Mouse (Mus musculus) T-helper 1 cell (primary cell): ENCODE measurements at regions not wholly inside any gene's neighbourhood (a gene's known extent, or its start where the extent isn't known, plus 50 kb on each side); places are given as distances from the start of the nearest gene placed in this dataset.

Experiments
- in situ Hi-C: fragments of 300-600 bp; cut with MboI, MseI; formaldehyde crosslinking; loops from one replicate; pipeline ENCODE4 v1.15.1; 2025; ENCODE audit warnings: high pct_unique_total_duplicates

GRCm38 (mm10) chr13:60123964-60124363 is 53.2 kb downstream of the Gas1 start:
- in situ Hi-C loops, result no loop called here

GRCm38 (mm10) chr13:60123174-60123587 is 54.0 kb downstream of the Gas1 start:
- in situ Hi-C loops, result no loop called here

DNA sequence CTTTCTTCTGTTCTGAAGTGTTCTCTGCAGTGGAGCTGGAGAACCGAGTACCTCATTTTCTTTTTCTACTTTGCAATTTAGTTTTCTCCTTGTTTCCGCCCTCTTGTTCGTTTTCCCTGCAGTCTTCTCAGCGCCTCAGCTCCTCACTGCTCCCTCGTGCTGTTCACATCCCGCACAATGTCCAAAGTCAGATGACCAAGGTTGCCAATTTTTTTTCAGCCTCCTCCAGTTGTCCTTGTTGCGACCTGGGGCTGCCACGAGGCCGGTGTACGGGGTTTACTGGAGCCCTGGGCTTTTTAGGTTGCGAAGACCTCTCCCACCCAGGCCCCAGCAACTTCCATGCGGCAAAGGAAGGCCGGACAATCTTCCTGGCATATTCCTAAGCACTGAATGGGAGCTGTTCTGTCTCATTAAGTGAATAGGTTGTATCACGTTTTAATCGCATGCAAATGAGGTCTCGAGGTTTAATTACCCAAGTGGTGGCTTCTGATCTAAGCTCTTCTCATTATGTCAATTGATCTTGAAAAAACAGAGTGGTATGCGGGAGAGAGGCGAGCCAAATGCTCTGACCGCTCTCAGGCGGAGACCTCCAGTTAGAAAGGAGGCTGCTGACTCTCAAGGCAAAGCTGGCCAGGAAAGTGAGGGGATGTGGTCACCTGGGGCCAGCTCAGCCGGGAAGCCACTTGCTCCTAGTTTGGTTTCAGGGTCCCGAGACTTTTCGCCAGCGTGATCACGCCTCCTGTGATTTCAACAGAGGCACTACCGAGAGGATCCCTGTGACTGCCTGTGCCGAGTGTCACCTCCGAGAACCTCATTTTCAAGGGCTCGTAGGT is 54.6 kb downstream of the Gas1 start:
- in situ Hi-C loops, result no loop called here

GRCm38 (mm10) chr13:60111465-60111864 is 65.7 kb downstream of the Gas1 start:
- in situ Hi-C loops, result no loop called here

DNA sequence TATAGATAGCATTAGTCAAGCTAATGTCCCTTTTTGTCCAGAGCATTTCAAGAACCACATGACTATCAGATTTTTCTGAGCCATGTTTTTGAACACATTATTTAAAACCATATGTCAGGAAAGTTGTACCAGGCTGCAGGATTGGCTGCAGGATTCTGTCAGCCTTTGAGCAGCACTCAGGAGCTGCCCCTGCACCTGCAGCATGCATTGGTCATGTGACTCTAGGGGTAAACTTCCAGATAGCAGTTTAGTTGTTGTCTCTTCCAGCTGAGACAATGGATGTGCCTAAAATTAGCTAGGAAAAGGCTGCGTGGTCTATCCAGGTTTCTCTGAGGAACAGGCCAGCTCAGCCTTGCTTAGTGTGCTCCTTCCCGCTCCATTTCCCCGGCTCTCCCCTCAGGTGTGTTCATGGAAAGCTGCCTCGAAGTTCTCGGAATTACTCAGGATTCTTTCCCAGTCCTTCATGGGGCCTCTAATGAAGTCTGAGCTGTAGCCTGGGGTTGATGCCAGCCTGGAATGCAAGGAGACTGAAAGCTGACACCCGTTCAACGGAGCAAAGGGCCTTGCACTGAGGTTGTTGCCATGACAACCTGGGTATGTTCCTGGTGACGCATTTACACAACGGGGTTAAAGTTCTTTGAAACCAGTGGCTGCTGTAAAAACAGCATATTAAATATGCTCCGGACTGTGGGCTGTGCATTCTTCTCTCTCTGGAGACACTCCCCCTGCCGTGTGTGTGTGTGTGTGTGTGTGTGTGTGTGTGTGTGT is 66.9 kb downstream of the Gas1 start:
- in situ Hi-C loops, result no loop called here

DNA sequence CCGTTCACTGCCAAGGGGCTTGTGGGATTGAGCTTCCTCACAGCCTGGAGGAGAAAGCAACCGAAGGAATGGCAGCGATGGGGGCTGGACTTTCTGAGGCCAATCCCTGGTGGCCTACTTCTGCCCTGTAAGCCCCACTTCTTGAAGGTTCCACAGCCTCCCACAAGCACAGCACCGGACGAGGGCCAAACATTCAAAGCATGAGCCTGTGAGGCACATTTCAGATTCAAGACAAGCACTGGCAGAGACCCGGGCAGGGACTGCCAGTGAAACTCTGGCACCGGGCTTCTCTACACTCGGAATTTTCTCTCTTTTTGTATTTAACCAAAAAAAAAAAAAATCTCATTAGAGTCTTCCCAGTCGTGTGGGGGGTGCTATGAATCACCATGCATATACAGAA is 71.9 kb downstream of the Gas1 start:
- in situ Hi-C loops, result no loop called here

- in situ Hi-C loops, result no loop called here
Measured at GRCm38 (mm10) chr13:60101651-60102050, 75.5 kb downstream of the Gas1 start.

DNA sequence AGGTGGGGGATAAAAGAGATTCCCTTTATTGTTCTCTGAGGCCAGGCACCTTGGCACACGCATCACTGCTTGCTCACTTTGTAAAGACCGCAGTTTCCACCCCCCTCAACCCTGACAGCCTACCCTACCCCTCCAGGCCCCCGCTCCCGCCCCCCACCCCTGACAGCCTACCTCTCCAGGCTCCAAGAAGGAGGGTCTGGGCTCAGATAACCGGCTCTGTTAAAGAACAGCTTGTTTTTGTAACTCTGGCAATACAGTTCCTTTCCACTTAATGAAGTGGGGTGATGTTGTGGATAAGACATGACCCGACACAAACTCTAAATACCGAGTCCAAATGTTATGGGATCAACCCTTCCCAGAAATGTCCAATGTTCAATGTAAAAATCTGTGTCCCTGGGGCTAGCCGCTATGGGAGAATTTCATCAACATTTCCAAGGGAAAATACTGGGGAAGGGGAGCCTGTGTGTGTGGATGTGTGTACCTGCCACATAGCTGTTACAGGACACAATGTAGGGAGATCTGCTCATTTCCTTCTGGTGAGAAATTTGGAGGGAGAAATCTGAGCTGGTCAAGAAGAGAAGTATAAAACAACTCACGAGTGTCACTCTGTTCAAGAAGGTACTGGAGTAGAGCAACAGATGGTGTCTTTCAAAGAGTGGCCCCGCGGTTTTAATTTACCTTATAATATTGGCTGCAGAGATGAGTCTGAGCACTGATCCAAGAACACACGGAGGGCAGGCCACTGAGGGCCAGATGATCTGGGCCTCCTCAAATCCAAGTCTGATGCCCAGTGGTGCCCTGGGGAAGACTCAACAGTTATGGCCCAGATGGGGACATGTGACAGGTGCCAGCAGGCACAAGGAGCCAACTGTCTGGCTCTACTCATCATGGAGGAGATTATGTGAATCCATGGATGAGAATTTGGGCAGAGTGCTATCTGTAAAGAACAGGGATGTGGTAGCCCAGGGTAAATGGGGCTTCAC is 76.7 kb downstream of the Gas1 start:
- in situ Hi-C loops, result no loop called here

GRCm38 (mm10) chr13:60099469-60100129 is 77.6 kb downstream of the Gas1 start:
- in situ Hi-C loops, result no loop called here

DNA sequence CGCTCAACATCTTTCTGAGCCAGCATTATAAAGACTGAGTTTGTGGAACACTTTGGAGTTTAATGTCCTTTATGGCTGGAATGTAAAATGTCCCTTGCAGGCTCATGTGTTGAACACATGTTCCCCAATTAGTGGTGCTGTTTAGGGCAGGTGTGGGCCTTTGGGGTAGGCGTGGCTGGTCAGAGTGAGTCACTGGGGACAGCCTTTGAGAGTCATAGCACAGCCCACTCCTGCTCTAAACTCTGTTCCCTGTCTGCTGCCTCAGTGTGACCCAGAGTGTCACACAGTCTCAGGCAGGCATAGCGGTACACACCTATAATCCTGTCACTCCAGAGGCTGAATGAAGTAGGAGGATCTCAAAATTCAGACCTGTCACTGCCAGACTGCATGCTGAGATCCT is 78.8 kb downstream of the Gas1 start:
- in situ Hi-C loops, result no loop called here

DNA sequence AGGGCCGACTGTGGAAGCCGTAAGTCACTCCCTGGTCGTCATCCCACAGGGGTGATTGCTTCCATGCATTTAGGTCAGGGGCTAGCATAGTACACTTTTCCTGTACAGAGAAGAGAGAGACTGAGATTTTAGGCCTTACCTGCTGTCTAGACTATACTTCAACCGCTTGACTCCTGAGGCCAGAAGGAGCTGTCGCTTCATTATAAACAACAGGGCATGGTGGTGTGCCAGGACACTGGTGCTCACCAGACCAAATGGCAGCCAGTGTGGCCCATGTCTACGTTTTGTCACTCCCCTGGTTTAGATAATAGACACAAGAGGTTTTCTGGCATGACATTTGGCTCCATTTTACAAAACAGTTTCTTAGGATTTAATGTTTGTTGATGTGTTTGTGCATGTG is 79.4 kb downstream of the Gas1 start:
- in situ Hi-C loops, result no loop called here

DNA sequence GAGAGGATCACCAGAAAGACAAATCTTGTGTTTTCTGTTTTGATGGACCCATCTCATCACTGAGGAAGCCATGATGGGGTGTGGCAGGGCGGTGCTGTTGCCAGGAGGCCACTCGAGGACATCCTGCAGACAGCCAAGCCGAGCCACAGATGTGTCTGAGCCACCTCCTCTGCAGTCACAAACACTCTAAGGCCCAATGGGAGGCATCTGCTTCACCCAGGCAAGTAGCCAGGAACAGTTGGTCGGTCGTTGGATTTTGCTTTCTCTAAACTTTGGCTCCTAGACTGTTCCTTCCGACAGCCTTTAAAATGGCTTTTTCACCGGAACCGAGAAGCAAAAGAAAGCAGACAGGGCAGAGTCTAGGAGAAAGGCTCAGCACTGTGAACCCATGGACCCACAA is 90.5 kb downstream of the Gas1 start:
- in situ Hi-C loops, result no loop called here

DNA sequence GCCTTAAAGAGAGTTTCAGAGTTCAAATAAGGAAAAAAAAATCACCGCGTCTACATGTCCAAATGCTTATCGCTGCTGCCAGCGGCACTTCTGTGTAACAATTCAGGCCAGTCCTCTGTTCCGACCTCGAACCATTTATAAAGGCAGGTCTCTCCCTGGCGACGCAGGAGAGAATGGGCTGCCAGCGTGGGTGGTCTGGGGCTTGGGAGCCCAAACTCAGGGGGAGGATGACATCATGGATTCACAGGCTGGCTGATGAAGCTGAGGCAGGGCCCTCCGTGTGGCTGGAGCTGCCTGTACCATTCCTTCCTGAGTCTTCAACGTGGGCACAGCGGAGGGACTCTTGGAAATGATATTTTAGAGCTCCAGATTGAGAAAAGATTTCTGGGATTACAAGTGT is 92.2 kb downstream of the Gas1 start:
- in situ Hi-C loops, result no loop called here

- in situ Hi-C loops, result no loop called here
Measured at GRCm38 (mm10) chr13:60084290-60084689, 92.9 kb downstream of the Gas1 start.

- in situ Hi-C loops, result no loop called here
Measured at GRCm38 (mm10) chr13:60080113-60080512, 97.1 kb downstream of the Gas1 start.

DNA sequence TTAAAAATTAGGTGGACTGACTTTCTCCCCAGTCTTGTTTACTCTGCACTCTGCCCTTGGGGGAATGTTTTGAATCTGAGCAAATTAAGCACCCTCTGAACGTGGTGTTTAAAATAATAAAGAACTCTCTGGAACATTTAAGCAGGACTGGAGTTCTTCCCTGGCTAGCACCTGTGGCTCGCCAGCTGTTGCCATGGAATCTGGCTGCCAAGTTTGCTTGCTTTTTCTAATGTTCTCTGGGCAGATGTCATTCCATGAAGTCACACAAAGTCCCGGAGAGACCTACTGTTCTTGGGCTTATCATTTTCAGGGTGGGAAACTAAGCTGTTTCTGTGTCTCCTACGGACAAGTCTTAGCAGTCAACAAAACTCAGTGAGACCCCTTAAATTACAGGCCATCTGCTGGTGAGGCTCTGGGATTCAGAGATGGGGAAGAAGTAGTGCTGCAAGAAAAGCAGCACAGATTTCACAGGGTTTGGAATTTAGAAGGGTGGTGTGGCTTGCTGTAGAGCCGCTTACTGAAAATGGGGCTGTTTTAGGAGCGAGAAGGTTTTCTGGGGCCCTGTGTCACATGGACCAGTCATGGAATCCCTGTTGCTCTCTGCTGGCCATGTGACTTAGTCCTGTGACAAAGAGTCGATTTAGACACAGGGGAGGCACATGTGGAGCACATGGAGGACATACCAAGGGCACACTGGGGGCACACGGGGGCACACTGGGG is 98.7 kb downstream of the Gas1 start:
- in situ Hi-C loops, result no loop called here

GRCm38 (mm10) chr13:60076147-60076800 is 100.9 kb downstream of the Gas1 start:
- in situ Hi-C loops, result no loop called here

DNA sequence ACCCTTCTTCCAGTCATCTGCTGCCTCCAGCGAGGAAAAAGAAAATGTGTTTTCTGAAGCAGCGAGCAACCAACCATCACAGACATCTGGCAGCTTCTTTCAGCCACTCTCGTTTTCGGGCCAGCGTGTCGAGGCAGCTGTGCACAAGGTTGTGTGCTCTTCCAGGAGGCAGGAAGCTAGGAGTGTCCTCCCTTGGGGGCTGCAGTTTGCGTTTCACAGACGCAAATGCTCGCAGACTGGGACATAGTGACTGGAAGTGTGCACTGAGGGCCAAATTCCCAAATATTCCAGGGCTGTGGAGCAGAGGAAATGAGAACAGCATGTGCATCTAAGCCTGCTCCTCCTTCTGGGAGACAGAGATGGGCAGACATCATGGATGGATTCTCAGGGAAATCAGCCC is 105.6 kb downstream of the Gas1 start:
- in situ Hi-C loops, result no loop called here

- in situ Hi-C loops, result no loop called here
Measured at GRCm38 (mm10) chr13:60069196-60069595, 108.0 kb downstream of the Gas1 start.

DNA sequence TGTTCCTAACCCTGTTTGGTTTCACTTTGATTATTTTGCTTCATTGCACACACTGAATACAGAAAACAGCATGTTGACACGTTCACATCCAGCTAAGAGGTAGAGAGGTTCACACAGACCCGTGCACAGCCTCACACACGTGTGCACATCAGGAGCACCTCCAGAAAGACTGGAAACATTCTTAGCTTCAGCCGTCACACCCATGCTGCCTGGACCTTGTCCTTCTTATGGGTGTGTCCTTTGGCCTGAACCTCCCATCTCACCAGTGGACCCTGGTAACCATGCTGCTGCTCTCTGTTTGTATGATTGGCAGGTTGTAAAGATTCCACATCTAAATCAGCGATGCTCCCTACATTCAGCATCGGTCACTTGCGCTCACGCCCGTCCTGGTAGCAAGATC is 109.8 kb downstream of the Gas1 start:
- in situ Hi-C loops, result no loop called here
